Mouse (Mus musculus): Measurements from ENCODE around the gene Nr1i3.

DNA sequence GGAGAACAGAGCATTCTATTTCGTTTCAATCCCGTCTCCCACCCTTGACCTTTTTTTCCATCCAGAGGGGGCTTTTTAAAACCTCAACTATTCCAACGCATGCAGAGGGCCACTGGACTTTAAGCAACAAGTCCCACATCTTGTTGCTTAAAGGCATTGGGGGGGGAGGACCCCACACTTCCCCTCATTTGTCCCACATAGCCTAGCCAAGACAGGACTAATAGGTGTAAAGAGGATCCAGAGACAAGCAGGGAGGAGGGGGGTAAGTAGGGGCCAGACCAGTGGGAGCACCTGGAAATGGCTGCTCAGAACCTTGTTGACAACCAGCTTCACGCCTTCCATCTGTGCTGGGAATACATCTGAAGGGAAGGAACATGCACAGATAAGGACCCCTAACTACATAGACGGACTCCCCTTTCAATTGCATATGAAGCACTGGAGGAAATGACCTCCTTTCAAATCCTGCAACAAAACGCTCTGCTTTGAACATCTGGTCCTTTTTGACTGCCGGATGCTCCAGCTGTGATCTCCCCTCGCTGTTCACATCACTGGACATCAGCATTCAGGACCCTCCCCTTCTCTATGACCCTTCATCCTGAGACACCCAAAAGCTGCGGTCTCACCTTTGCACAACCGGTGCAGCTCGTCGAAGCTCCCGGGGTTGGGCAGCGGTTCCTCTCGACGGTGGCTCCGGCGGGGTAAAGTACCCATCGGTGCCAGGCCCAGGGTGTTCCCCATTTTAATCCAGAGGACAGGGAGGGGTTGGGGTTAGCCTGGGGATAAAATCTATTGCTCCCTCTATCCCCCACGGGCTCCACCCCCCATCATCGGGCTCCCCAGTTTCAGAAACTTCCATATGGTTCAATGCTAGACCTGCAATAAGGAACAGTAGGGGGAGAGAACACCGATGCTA is 7.8 kb downstream of the Nr1i3 start:
- TF ChIP-seq CTCF (IDR thresholded peaks at IDR 0.05; ENCODE audit: extremely low read depth, insufficient read depth, insufficient read length, insufficient replicate concordance): no peak
- no peak for TF ChIP-seq POLR2A (IDR thresholded peaks at IDR 0.05; ENCODE audit: low read depth, low read length)
